Mouse (Mus musculus) cerebellum, adult 2 months (tissue): ENCODE results near the gene Cd300lg. TPM values are rescaled to one million over a fixed set of nuclear protein-coding genes. Genes with fewer than 3 reads are reported as not detected.

Experiments
- DNase-seq, 2 experiments: peaks; one replicate each; pipeline ENCODE4 v3.0.0; 2021
- H3K27ac ChIP-seq: fragments of 200-500 bp; 2 replicates; pipeline ENCODE4 v1.5.1; 2012; ENCODE audit warnings: low read length, control low read depth, inconsistent platforms; ENCODE audit not compliant: insufficient read depth
- H3K27me3 ChIP-seq: fragments of 200-500 bp; 2 replicates; pipeline ENCODE4 v1.6.1; 2012; ENCODE audit warnings: inconsistent platforms, mild to moderate bottlenecking, low read length, moderate library complexity; ENCODE audit not compliant: control insufficient read depth, insufficient read depth
- H3K4me1 ChIP-seq: fragments of 200-500 bp; 2 replicates; pipeline ENCODE4 v1.6.1; 2011; ENCODE audit warnings: low read length; ENCODE audit not compliant: control insufficient read depth, insufficient read depth
- H3K4me3 ChIP-seq: fragments of 200-500 bp; replicated peaks from 2 replicates; pipeline ENCODE3; 2011; ENCODE audit warnings: mild to moderate bottlenecking, low read depth, low read length, control low read depth; ENCODE audit not compliant: insufficient read depth
- CTCF ChIP-seq: fragments of 200-500 bp; IDR thresholded peaks from 2 replicates; pipeline ENCODE4 v1.5.1; 2011; ENCODE audit warnings: low read depth, mild to moderate bottlenecking, control low read depth, low read length, moderate library complexity, borderline replicate concordance; ENCODE audit not compliant: insufficient read depth
- POLR2A ChIP-seq: fragments of 200-500 bp; IDR thresholded peaks from 2 replicates; pipeline ENCODE4 v1.6.1; 2011; ENCODE audit warnings: low read length, control low read depth, borderline replicate concordance; ENCODE audit not compliant: insufficient read depth
- WGBS: fragments of 180-500 bp; shearing (Covaris S2); methylation state at CpG from one replicate; pipeline ENCODE4 v1.1.7; 2018; 5-methylcytosine and 5-hydroxymethylcytosine counted together
- polyA plus RNA-seq: library from polyadenylated mRNA; depleted of rRNA; stranded (reverse); fragments of >200 nt; gene quantifications from 2 replicates; pipeline ENCODE4 v1.2.3, GENCODE M21; 2012

The Cd300lg gene
- polyA plus RNA-seq, 1 experiment = 0.38 TPM

GRCm38 (mm10) chr11:102043381-102043780 is 2.1 kb downstream of the Cd300lg start:
- Histone ChIP-seq H3K27me3 (no peaks in the 10 kb centered on the region), H3K4me1 (peaks cover 5% of the 10 kb centered on the region; the same call in 1 of the 2 replicates), H3K27ac (no peak overlapping the region), H3K4me3 (no peak overlapping the region)
- TF ChIP-seq POLR2A = no peak
- DNase-seq = no peak
- WGBS = 90% methylated on average over 6 of the region's 6 CpGs

GRCm38 (mm10) chr11:102044691-102045212 is 3.4 kb downstream of the Cd300lg start:
- WGBS = 93% methylated on average over 7 of the region's 7 CpGs
- H3K4me1 ChIP-seq = peaks cover under 1% of the 10 kb centered on the region; the same call in 1 of the 2 replicates
- no peak for DNase-seq
- H3K4me3 ChIP-seq = no peak overlapping the region
- no peaks in the 10 kb centered on the region for H3K27me3 ChIP-seq
- no peak overlapping the region for H3K27ac ChIP-seq
- no peak for TF ChIP-seq POLR2A
- TF ChIP-seq CTCF = no peak

- H3K4me1 ChIP-seq = no peaks in the 10 kb centered on the region
- no peak for TF ChIP-seq POLR2A
- TF ChIP-seq CTCF = no peak
- WGBS = 85% methylated on average over 9 of the region's 9 CpGs
- H3K4me3 ChIP-seq = no peak overlapping the region
- DNase-seq = no peak
- no peaks in the 10 kb centered on the region for H3K27me3 ChIP-seq
- no peak overlapping the region for H3K27ac ChIP-seq
Observed at GRCm38 (mm10) chr11:102046607-102047006, 5.3 kb downstream of the Cd300lg start.

- 62% methylated on average over 14 of the region's 14 CpGs for WGBS
- no peak for DNase-seq
- Histone ChIP-seq H3K4me3 (no peak overlapping the region), H3K27ac (no peak overlapping the region), H3K27me3 (no peaks in the 10 kb centered on the region), H3K4me1 (peaks cover 7% of the 10 kb centered on the region)
- TF ChIP-seq POLR2A (no peak), CTCF (no peak)
Observed at GRCm38 (mm10) chr11:102049875-102050482, 8.7 kb downstream of the Cd300lg start.

GRCm38 (mm10) chr11:102051541-102051940 is 10.2 kb downstream of the Cd300lg start:
- no peak for TF ChIP-seq CTCF
- Histone ChIP-seq H3K4me1 (peaks cover 7% of the 10 kb centered on the region), H3K27me3 (no peaks in the 10 kb centered on the region), H3K27ac (no peak overlapping the region), H3K4me3 (no peak overlapping the region)
- DNase-seq = no peak
- 73% methylated on average over 4 of the region's 4 CpGs for WGBS

- no peaks in the 10 kb centered on the region for H3K27me3 ChIP-seq
- TF ChIP-seq POLR2A (no peak), CTCF (no peak)
- 74% methylated on average over 4 of the region's 4 CpGs for WGBS
- H3K4me3 ChIP-seq = no peak overlapping the region
- no peak for DNase-seq
- no peak overlapping the region for H3K27ac ChIP-seq
- H3K4me1 ChIP-seq = peaks cover 7% of the 10 kb centered on the region
Observed at GRCm38 (mm10) chr11:102051954-102052353, 10.6 kb downstream of the Cd300lg start.

- no peaks in the 10 kb centered on the region for H3K27me3 ChIP-seq
- no peak overlapping the region for H3K4me3 ChIP-seq
- peaks cover 7% of the 10 kb centered on the region for H3K4me1 ChIP-seq
- WGBS = 76% methylated on average over 12 of the region's 12 CpGs
- TF ChIP-seq CTCF = no peak
- no peak for TF ChIP-seq POLR2A
- DNase-seq = no peak
- H3K27ac ChIP-seq = no peak overlapping the region
Observed at GRCm38 (mm10) chr11:102052697-102053096, 11.4 kb downstream of the Cd300lg start.

- Histone ChIP-seq H3K4me3 (no peak overlapping the region), H3K27ac (no peak overlapping the region), H3K27me3 (no peaks in the 10 kb centered on the region), H3K4me1 (peaks cover 7% of the 10 kb centered on the region)
- TF ChIP-seq CTCF (no peak), POLR2A (no peak)
- no peak for DNase-seq
- 38% methylated on average over 7 of the region's 7 CpGs for WGBS
Observed at GRCm38 (mm10) chr11:102053183-102053582, 11.9 kb downstream of the Cd300lg start.

- TF ChIP-seq CTCF (peak; percentile 74), POLR2A (no peak)
- Histone ChIP-seq H3K27ac (no peak overlapping the region), H3K4me3 (no peak overlapping the region), H3K27me3 (no peaks in the 10 kb centered on the region), H3K4me1 (peaks cover 7% of the 10 kb centered on the region)
- WGBS = 25% methylated on average over 9 of the region's 9 CpGs
- peak; percentile 69 to 75 for DNase-seq
Observed at GRCm38 (mm10) chr11:102053847-102054246, 12.5 kb downstream of the Cd300lg start.
